Mouse (Mus musculus): ENCODE results near the gene Pum1. TPM values are rescaled to one million over a fixed set of nuclear protein-coding genes. Genes with fewer than 3 reads are reported as not detected.

Gene Pum1
- polyA plus RNA-seq (2012): 34.2 and 45.2 TPM in 2 replicates

DNA sequence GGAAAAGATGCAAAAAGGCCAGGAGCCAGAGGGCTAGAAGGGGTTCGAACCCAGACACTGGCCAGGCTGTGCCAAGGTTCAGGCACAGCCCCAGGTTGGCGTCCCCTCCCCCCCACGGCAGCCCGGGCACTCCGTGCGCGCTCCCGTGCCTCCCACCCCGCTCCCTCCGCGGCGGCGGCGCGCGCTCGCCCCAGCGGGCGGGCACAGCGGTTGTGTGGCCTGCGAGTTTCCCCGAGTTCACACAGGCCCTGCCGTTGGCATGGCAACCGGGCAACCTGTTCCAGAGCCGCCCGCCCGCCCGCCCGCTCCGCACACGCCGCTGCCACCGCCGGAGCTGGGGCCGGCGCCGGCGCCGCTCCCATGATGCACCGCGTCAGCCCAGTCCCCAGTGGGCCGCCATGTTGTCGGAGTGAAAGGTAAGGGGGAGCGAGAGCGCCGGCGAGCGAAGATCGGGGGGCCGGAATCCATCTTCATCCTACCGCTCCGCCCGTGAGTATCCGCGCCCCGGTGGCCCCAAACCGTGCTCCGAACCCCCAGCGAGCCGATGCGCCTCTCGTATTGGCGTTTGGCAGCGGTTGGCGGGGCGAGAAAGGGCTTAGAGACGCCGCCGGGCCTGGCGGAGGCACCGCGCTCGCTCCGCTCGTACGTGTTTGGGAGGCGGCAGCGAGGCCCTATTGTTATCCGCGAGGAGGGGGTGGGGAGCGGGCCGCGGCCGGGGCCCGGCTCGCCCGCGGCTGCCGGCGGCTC lies at the start of gene Pum1:
TSS of gene Pum1 (plus strand) at position 343 of the 747 bp plus-strand sequence.
- TF ChIP-seq GATA1 (IDR thresholded peaks at IDR 0.05; ENCODE audit: low read length): no peak

DNA sequence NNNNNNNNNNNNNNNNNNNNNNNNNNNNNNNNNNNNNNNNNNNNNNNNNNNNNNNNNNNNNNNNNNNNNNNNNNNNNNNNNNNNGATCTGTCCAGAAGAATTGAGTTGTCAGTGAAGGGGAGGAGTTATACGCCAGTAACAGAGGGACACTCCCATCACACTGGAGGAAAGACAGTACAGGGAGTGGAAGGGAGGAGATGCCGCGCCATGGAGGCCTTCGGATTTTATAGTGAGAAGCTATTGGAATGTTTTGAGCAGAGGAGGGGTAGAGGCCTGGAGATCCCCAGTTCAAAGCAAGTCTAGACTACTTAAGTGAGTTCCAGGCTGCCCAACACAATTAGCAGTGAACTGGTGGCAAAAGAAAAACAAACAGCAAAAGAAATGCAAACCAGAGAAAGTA lies 33.7 kb upstream of the Pum1 start:
- TF ChIP-seq GATA1 (IDR thresholded peaks at IDR 0.05; ENCODE audit: low read length): no peak

DNA sequence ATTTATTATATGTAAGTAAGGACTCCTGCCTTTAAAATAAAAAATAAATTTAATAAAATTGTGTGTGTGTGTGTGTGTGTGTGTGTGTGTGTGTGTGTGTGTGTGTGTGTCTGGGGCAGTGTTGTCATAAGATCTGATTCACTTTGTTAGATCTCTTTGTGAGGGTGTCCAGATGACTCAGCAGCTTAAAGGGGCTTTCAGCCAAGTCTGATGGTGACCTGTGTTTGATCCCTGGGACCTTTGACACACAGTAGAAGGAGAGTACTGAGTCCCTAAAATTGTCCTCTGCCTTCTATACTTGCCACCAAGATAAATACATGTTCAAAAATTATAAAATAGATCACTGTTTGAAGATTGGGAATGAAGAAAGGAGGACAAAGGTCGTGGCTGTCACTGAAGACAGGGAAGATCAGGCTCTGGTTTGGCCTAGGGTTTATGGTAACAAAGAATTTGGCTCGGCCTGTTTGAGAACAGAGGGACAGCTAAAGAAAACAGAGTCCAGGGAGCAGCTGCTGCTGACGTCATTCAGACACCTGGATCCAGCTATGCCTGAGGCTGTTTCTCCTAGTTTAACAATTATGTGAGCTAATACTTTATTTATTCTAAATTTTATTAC lies 32.8 kb upstream of the Pum1 start:
- TF ChIP-seq GATA1 (IDR thresholded peaks at IDR 0.05; ENCODE audit: low read length): no peak

DNA sequence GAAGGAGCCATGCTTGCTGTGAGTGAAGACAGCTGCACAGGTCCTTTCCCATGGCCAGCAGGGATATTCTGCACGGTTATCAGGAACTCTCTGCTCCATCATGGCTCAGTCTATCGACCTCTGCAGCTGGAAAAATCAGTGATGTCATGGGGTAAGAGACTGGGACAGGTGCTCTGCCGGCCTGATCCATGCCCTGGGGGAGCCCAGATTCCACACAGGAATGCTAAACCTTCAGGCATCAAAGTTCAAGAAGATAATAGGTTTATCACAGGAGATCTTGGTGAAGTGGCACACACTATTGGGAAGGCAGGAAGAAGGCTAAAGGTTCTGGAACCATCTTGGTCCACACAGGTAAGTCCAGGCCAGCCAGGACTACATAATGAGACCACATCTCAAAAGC lies 26.4 kb upstream of the Pum1 start:
- no peak for TF ChIP-seq GATA1 (IDR thresholded peaks at IDR 0.05; ENCODE audit: low read length)

DNA sequence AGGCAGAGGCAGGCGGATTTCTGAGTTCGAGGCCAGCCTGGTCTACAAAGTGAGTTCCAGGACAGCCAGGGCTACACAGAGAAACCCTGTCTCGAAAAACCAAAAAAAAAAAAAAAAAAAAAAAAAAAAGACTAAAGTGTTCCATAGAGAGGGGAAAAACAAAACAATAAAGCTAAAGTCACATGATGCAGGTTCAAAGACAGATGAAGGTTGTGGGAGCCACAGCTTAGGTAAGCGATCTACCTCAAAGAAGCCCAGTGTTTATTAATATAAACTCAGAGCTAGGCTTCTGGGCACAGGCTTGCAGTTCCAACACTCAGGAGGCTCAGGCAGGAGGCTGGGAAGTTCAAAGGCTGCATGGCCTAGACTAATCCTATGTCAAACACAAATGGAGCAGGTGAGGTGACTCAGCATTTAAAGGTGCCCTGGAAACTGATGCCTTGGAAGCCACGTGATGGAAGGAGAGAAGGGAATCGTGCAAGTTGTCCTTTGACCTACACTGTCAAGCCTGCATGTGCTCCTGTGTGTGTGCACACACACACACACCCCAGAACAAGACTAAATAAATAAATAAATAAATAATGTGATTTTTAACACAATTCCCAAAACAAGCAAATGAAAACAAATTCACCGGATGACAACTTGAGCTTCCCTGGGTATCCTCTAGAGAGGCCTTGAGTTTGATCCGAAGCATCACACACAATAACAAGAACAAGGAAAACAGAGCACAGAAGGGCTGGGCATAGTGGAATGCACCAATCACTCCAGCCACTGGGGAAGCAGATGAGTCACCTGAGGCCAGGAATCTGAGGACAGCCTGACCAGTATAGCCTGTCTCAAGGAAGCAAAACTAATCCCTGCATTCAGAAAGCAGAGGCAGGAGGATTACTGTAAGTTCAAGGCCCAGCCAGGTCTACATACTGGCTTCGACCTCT lies 25.4 kb upstream of the Pum1 start:
- no peak for TF ChIP-seq GATA1 (IDR thresholded peaks at IDR 0.05; ENCODE audit: low read length)

DNA sequence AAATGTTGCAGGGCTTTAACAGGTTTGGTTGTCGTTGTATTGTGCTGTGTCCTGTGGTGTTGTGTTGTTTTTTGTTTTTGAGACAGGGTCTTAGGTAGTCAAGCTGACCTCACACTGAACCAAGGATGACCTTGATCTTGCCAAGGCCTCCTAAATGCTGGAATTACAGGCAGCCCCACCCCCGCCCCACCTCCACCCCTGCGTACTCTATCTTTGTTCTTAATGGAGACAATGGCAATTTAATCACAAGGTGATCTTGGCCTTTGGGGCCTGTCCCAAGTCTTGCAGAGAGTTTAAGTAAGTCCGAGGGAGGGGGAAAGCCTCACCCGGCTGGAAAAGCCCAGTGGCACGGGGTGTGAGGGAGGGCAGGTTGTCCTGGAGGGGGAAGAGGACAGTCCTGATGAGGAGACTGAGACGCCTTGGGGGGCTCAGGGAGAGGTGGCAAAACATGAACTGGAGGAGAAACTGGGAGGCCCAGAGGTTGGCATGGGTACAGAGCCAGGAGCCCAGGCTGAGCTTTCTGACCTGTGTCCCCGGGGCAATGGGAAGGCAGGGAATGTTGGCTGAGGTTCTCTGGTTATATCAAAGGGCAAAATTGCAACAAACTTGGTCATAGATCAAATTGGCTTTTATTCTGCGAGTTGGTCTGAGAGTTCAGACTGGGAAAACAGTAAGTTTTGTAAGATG lies 22.9 kb upstream of the Pum1 start:
- no peak for TF ChIP-seq GATA1 (IDR thresholded peaks at IDR 0.05; ENCODE audit: low read length)

DNA sequence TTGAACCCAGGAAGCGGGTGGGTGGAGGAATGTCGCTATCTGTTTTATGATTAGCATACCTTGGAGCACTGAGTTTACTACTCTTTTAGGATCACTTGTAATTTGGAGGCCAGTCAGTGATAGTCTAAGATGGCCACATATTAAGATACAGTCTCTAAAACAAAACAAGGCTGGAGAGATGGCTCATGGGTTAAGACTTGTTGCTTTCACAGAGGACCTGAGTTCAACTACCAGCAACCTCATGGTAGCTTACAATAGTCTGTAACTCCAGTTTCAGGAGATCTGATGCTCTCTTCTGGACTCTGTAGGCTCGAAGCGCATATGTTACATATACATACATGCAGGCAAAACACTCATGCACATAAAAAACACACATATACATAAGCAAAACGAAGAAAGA lies 20.7 kb upstream of the Pum1 start:
- no peak for TF ChIP-seq GATA1 (IDR thresholded peaks at IDR 0.05; ENCODE audit: low read length)

DNA sequence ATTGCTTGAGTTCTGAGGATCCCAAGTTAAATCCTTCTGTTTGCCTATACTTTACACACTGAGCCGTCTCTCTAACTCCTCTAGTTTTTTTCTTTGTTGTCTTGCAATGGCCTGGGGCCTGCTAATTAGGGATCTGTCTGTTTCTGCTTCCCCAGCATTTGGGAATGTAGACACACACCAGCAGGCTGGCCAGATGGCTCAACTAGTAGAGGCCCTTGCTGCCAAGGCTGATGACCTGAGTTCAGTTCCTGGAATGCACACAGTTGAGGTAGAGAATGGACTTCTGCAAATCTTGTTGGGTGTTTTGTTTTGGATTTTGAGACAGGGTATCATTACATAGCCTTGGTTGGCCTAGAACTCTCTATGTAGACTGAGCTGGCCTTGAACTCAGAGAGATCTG lies 17.7 kb upstream of the Pum1 start:
- TF ChIP-seq GATA1 (IDR thresholded peaks at IDR 0.05; ENCODE audit: low read length): no peak

DNA sequence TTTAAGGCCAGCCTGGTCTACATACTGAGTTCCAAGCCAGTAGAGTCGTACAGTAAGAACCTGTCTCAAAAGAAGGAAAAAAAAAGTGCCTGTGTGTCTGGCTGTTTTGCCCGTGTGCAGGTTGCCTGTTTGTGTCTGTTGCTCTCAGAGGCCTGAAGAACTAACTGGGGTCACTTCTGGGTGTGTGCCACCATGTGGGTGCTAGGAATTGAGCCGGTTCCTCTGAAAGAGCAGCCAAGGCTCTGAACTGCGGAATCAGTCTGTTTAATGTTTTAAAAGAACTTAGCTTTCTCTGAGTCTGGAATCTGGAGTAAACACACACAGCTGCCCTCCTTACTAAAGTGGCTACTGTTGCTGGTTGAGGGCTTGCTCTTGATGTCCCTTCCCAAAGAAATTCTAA lies 11.8 kb upstream of the Pum1 start:
- no peak for TF ChIP-seq GATA1 (IDR thresholded peaks at IDR 0.05; ENCODE audit: low read length)

DNA sequence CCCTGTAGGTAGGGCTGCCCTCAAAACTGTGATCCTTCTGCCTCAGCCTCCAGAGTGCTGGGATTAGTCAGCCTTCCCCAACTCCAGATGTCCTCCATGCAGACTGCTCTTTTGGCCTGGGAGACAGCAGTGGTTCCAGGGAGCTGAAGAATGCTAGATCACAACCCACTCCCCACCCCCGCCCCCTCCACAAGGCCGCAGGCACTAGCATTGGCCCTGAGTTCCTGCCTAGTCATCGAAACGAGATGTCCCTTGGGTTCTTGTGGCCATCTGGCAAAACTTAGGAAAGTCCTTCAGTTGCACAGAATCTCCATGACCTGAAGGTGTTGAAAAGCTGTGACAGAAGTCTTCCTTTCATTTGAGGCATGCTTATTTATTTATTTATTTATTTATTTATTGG lies 10.6 kb upstream of the Pum1 start:
- TF ChIP-seq GATA1 (IDR thresholded peaks at IDR 0.05; ENCODE audit: low read length): no peak

DNA sequence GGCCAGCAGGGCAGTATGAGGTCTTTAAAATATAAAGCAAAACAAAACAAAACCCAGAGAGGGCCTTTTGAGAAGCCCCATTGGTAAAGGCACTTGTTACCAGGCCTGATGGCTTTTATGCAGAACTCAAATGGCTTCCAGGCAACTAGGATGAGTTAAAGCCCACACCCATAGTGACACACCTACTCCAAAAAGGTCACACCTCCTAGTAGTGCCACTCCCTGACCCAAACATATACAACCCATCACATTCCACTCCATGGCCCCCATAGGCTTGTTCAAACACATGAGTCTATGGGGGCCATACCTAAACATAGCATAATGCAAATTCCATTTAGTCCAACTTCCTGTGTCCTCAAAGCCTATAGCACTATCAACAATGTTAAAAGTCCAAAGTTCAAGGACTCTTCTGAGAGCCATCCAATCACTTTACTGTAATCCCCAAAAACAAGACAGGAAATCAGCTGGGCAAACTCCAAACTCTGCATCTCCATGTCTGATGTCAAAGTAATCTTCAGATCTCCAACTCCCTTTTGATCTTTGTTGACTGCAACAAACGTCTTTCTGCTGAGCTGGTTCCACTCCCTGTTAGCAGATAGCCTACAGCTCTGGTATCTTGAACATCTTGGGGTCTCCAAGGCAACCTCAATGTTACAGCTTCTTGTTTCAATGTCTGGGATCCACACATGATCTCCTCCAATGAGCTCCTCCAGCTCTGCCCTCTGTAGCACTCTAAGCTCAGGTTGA lies 5.1 kb upstream of the Pum1 start:
- no peak for TF ChIP-seq GATA1 (IDR thresholded peaks at IDR 0.05; ENCODE audit: low read length)

DNA sequence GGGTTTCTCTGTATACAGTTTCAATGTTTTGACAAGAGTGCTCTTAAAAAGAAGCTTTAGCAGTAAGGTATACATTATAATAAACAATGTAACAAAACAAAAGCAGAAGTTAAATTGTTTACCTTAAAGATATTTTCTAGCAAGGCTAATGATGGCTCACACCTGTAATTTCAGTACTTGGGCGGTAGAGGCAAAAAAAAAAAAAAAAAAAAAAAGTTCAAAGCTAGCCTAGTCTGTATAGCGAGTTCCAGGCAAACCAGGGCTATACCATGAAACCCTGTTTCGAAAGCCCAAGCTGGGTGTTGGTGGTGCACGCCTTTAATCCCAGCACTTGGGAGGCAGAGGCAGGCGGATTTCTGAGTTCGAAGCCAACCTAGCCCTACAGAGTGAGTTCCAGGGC lies 3.7 kb upstream of the Pum1 start:
- TF ChIP-seq GATA1 (IDR thresholded peaks at IDR 0.05; ENCODE audit: low read length): no peak

DNA sequence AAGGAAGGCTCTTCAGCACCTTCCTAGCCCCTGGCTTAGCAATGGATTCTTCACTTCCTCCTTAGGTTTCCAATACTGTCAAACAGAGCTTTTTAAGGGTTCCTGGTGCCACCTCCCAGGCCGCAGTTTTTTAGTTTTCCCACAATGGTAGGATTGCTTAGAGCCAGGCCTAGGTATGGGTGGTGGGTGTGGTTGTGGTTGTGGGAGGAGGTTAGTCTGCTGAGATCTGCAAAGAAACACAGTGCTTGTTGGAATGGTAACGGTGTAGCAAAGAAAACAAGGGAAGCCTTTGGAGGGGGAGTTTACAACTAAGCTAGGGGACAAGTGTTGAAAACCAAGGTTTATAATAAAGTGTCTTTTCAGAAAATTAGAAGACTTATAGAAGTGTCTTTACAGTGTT lies 3.0 kb upstream of the Pum1 start:
- TF ChIP-seq GATA1 (IDR thresholded peaks at IDR 0.05; ENCODE audit: low read length): no peak

DNA sequence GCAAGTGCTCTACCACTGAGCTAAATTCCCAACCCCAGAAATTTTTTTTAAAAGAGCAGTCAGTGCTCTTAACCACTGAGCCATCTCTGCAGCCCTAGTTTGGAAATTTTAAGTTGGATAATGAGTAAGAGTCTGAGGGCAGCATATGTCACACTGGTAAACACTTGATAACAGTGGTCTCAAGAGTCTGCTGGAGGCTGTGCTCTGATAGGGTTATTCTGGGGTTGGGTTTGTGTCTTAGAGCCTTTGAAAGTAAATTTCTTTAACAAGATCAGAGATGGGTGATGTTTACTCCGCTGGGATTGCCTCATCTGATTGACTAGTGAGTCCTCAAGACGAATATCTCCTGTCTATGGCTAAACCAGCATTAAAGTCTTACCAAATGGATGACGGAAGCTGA lies 2.0 kb upstream of the Pum1 start:
- TF ChIP-seq GATA1 (IDR thresholded peaks at IDR 0.05; ENCODE audit: low read length): no peak

DNA sequence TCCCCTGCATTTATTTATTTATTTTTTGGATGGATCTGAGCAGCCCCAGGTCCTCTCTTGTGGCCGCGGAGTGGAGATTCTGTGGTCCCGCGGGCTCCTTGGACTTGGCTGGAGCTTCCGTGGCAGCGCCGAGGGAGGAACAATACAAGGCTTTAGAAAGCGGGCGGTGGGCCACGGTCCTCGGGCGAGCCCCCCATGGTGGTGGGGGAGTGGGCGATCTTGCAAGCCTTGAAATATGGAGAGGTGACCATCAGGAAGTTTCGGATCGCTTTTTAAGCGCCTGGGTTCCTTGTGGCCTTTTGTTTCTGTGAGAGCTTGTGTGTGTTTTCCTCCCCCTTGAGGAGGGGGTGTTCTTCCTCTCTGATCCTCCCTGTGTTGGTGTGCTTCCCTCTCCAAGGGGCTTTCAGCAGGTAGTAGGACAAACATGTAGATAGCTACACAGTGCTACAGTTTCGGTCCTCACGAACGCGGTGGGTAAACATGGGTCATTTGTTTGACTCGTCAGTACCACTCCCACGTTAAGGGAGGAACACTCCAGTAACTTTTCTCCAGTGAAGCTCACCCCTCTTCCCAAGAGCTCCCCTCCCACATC lies 785 bp downstream of the Pum1 start:
- no peak for TF ChIP-seq GATA1 (IDR thresholded peaks at IDR 0.05; ENCODE audit: low read length)
